Mouse (Mus musculus): ENCODE results near the gene Fam185a. TPM values are rescaled to one million over a fixed set of nuclear protein-coding genes. Genes with fewer than 3 reads are reported as not detected.

The Fam185a gene
- polyA plus RNA-seq, 1 experiment from 2014 or later: 6.0 TPM

- no peaks in the 10 kb centered on the region for H3K36me3 ChIP-seq
- no peak overlapping the region; the same call in 1 of the 2 replicates for H3K4me2 ChIP-seq
These were observed 33.0 kb upstream of the Fam185a start for GRCm38 (mm10) chr5:21391616-21392384.

DNA sequence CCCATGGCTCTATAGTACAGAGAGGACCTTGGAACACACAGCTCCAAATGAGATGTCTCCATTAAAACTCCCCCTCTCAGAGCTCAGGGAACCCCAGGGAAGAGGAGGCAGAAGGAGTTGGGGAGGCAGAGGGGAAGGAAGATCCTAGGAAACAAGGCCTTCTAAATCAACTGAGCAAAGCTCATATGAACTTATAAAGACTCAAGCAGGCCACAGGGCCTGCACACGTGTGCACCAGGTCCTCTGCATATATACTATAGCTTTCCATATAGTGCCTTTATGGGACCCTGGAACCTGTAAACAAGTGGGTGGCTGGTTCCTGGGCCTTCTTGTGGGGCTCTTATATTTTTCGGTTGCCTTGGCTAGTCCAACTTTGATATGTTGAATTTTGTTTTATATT lies 30.2 kb upstream of the Fam185a start:
- peaks cover 15% of the 10 kb centered on the region; the same call in 1 of the 2 replicates for H3K4me1 ChIP-seq
- no peak for ATAC-seq (ENCODE audit: borderline replicate concordance, extremely low read depth, low FRiP score, low TSS enrichment)
- 70% methylated on average over 2 of the region's 2 CpGs for WGBS

More at GRCm38 (mm10) chr5:21391616-21392384, 33.0 kb upstream of the Fam185a start:
- no peak for ATAC-seq (ENCODE audit: borderline replicate concordance, extremely low read depth, low FRiP score, low TSS enrichment)
- Histone ChIP-seq H3K9me3 (no peaks in the 10 kb centered on the region), H3K27me3 (no peaks in the 10 kb centered on the region), H3K4me3 (no peak overlapping the region), H3K27ac (peak overlapping the region; percentile 20; the same call in 1 of the 2 replicates), H3K4me1 (peaks cover 15% of the 10 kb centered on the region; the same call in 1 of the 2 replicates), H3K9ac (no peak overlapping the region)
- WGBS: 10% methylated on average over 12 of the region's 13 CpGs

DNA sequence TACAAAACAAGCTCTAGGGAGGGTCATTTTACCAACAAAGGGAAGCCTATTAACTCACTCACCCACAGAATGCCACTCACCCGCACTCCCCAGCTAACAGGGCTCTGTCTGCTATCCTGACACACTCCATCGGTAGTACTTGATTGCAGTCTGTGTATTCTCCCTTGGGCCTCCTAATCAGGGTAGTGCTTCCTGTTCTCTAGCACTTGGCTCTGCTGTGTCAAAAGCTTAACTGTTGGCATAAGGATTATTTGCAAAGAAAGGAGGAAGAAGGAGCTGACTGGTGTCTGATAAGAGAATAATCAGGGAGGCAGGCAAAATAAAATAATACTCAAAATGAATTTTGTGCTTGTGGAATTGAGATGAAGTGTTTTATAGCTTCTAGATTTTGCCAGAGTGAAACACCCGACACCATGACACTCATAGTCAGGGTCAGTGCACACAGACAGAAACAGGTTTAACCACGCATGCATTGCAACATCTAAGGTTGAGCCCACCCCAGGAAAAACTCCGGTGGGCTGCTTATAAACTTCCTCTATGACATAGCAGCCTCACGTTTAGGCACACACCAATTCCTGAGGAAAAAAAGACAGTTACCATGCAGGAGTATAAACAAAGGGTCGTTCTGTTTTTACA lies 29.4 kb upstream of the Fam185a start:
- ATAC-seq (ENCODE audit: borderline replicate concordance, extremely low read depth, low FRiP score, low TSS enrichment): 0 out of 2 replicates have a peak, but pooled peaks have one; percentile 49
- H3K4me2 ChIP-seq: no peak overlapping the region
- H3K4me3 ChIP-seq: no peak overlapping the region
- no peaks in the 10 kb centered on the region for H3K27me3 ChIP-seq
- H3K9ac ChIP-seq: no peak overlapping the region
- no peaks in the 10 kb centered on the region for H3K36me3 ChIP-seq
- H3K27ac ChIP-seq: peak overlapping the region; percentile 36; the same call in 1 of the 2 replicates
- H3K4me1 ChIP-seq: peaks cover 15% of the 10 kb centered on the region; the same call in 1 of the 2 replicates
- WGBS: 12% methylated on average over 7 of the region's 7 CpGs
- no peaks in the 10 kb centered on the region for H3K9me3 ChIP-seq

More for the DNA sequence above, 30.2 kb upstream of the Fam185a start:
- Histone ChIP-seq H3K4me2 (no peak overlapping the region), H3K4me3 (no peak overlapping the region), H3K9me3 (no peaks in the 10 kb centered on the region), H3K27me3 (no peaks in the 10 kb centered on the region), H3K27ac (no peak overlapping the region), H3K9ac (no peak overlapping the region), H3K36me3 (no peaks in the 10 kb centered on the region)

GRCm38 (mm10) chr5:21411261-21411666 lies 13.5 kb upstream of the Fam185a start:
- no peaks in the 10 kb centered on the region for H3K9me3 ChIP-seq
- H3K4me2 ChIP-seq: no peak overlapping the region
- no peaks in the 10 kb centered on the region for H3K4me1 ChIP-seq
- H3K27ac ChIP-seq: no peak overlapping the region
- H3K9ac ChIP-seq: no peak overlapping the region
- H3K36me3 ChIP-seq: no peaks in the 10 kb centered on the region
- ATAC-seq (ENCODE audit: borderline replicate concordance, extremely low read depth, low FRiP score, low TSS enrichment): no peak
- no peaks in the 10 kb centered on the region for H3K27me3 ChIP-seq
- H3K4me3 ChIP-seq: no peak overlapping the region
- WGBS: 68% methylated on average over 5 of the region's 5 CpGs

GRCm38 (mm10) chr5:21412056-21412455 lies 12.7 kb upstream of the Fam185a start:
- H3K4me2 ChIP-seq: no peak overlapping the region
- H3K9ac ChIP-seq: no peak overlapping the region
- no peak overlapping the region for H3K27ac ChIP-seq
- no peaks in the 10 kb centered on the region for H3K9me3 ChIP-seq
- no peak for ATAC-seq (ENCODE audit: borderline replicate concordance, extremely low read depth, low FRiP score, low TSS enrichment)
- H3K4me3 ChIP-seq: no peak overlapping the region
- 59% methylated on average over 5 of the region's 5 CpGs for WGBS
- no peaks in the 10 kb centered on the region for H3K27me3 ChIP-seq
- no peaks in the 10 kb centered on the region for H3K4me1 ChIP-seq
- H3K36me3 ChIP-seq: no peaks in the 10 kb centered on the region

DNA sequence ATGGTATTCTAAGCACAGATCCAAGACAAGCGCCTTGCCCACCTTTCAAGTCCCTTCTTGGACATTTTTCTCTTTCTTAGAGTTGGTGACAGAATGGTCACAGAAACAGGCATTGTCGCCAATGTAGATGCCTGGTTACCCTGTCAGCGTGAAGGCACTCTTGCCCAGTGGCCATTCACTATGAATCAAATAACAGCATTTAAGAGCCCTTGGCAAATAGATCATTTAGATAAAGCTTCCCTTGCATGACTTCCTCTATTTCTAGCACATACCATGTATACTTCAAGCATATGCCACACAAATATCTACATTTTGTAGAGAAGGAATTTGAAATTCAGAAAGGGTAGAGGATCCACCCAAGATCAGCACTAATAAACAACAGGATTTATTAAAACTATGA lies 11.4 kb upstream of the Fam185a start:
- no peak for ATAC-seq (ENCODE audit: borderline replicate concordance, extremely low read depth, low FRiP score, low TSS enrichment)
- no peak overlapping the region for H3K4me3 ChIP-seq
- no peak overlapping the region for H3K4me2 ChIP-seq
- 85% methylated on average over 3 of the region's 3 CpGs for WGBS
- H3K9me3 ChIP-seq: no peaks in the 10 kb centered on the region
- H3K4me1 ChIP-seq: no peaks in the 10 kb centered on the region
- no peaks in the 10 kb centered on the region for H3K27me3 ChIP-seq
- no peak overlapping the region for H3K9ac ChIP-seq
- no peak overlapping the region for H3K27ac ChIP-seq
- H3K36me3 ChIP-seq: no peaks in the 10 kb centered on the region

DNA sequence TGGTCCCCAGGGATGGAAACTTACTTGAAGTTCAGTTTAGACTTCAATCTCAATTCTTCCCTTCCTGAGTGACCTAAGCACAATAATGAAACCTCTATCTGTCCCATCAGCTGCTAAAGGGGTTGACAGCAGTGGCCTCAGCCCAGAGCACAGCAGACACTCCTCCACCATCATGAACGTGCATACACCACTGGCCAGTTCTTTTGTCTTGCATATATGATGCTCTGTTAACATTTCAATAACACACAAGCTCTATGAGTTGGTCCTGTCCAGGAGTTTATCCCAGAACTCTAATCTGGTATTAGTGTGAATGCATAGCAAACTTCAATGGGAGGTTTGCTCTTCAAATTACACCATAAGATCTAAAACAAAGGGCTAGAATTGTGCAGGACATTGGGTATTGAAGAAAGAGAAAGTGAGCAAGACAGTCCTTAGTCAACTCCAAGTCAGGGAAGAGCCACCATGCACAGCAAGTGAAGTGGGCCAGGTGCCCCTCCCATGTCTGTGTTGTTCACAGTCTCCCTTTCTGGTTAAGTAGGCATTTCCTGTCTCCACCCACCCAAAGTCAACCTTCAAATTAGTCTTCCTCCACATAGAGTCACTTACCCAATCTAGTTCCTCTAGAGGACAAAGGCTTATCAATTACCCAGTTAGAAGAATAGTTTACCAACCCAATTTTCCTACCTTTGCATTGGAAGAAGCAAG lies 10.5 kb upstream of the Fam185a start:
- WGBS: 72% methylated on average over 1 of the region's 1 CpGs
- Histone ChIP-seq H3K9ac (no peak overlapping the region), H3K9me3 (no peaks in the 10 kb centered on the region), H3K4me2 (no peak overlapping the region), H3K27ac (no peak overlapping the region), H3K4me3 (no peak overlapping the region), H3K27me3 (no peaks in the 10 kb centered on the region), H3K36me3 (no peaks in the 10 kb centered on the region), H3K4me1 (no peaks in the 10 kb centered on the region)
- no peak for ATAC-seq (ENCODE audit: borderline replicate concordance, extremely low read depth, low FRiP score, low TSS enrichment)

GRCm38 (mm10) chr5:21418613-21419012 lies 6.1 kb upstream of the Fam185a start:
- H3K36me3 ChIP-seq: no peaks in the 10 kb centered on the region
- H3K9me3 ChIP-seq: no peaks in the 10 kb centered on the region
- no peak for ATAC-seq (ENCODE audit: borderline replicate concordance, extremely low read depth, low FRiP score, low TSS enrichment)
- no peak overlapping the region for H3K9ac ChIP-seq
- no peaks in the 10 kb centered on the region for H3K4me1 ChIP-seq
- no peaks in the 10 kb centered on the region for H3K27me3 ChIP-seq
- no peak overlapping the region for H3K4me2 ChIP-seq
- H3K27ac ChIP-seq: no peak overlapping the region
- no peak overlapping the region for H3K4me3 ChIP-seq
- WGBS: 45% methylated on average over 4 of the region's 4 CpGs

GRCm38 (mm10) chr5:21420609-21421008 lies 4.1 kb upstream of the Fam185a start:
- no peaks in the 10 kb centered on the region for H3K9me3 ChIP-seq
- no peaks in the 10 kb centered on the region for H3K27me3 ChIP-seq
- ATAC-seq (ENCODE audit: borderline replicate concordance, extremely low read depth, low FRiP score, low TSS enrichment): no peak
- no peak overlapping the region for H3K4me2 ChIP-seq
- H3K36me3 ChIP-seq: no peaks in the 10 kb centered on the region
- peaks cover 3% of the 10 kb centered on the region for H3K4me1 ChIP-seq
- no peak overlapping the region for H3K4me3 ChIP-seq
- 7% methylated on average over 1 of the region's 1 CpGs for whole genome bisulfite sequencing
- no peak overlapping the region for H3K9ac ChIP-seq
- H3K27ac ChIP-seq: no peak overlapping the region

- H3K4me2 ChIP-seq: no peak overlapping the region
- 94% methylated on average over 6 of the region's 6 CpGs for WGBS
- H3K36me3 ChIP-seq: no peaks in the 10 kb centered on the region
These were observed 1.9 kb downstream of the Fam185a start for GRCm38 (mm10) chr5:21426666-21427065.

GRCm38 (mm10) chr5:21434148-21434929 lies 9.6 kb downstream of the Fam185a start:
- peak; percentile 62; the same call in 1 of the 2 replicates for ATAC-seq (ENCODE audit: borderline replicate concordance, extremely low read depth, low FRiP score, low TSS enrichment)
- Histone ChIP-seq H3K36me3 (no peaks in the 10 kb centered on the region), H3K4me3 (no peak overlapping the region), H3K27ac (no peak overlapping the region), H3K4me1 (peaks cover 8% of the 10 kb centered on the region), H3K9ac (no peak overlapping the region), H3K4me2 (no peak overlapping the region), H3K9me3 (no peaks in the 10 kb centered on the region), H3K27me3 (no peaks in the 10 kb centered on the region)
- 63% methylated on average over 11 of the region's 11 CpGs for WGBS

More at GRCm38 (mm10) chr5:21426666-21427065, 1.9 kb downstream of the Fam185a start:
- no peak for ATAC-seq (ENCODE audit: borderline replicate concordance, extremely low read depth, low FRiP score, low TSS enrichment)
- Histone ChIP-seq H3K4me3 (no peak overlapping the region), H3K9me3 (no peaks in the 10 kb centered on the region), H3K4me1 (peaks cover 11% of the 10 kb centered on the region), H3K9ac (no peak overlapping the region), H3K27ac (no peak overlapping the region), H3K27me3 (no peaks in the 10 kb centered on the region)
